Mouse (Mus musculus) limb, embryonic 14.5 days (tissue): ENCODE results near the gene Olfr980. TPM values are rescaled to one million over a fixed set of nuclear protein-coding genes. Genes with fewer than 3 reads are reported as not detected.
"Not testable (repeated sequence)": the region's sequence is repeated elsewhere in the genome, so short reads cannot be mapped to it uniquely, and the experiment has no call there.

Source experiments
- ATAC-seq: fragments of 200-750 bp; cut with Nextera tagmentation; 2 replicates; pipeline ENCODE4 v1.8.0; 2017; ENCODE audit warnings: low read depth, moderate number of reproducible peaks, moderate TSS enrichment; ENCODE audit not compliant: low FRiP score
- DNase-seq: peaks from one replicate; pipeline ENCODE4 v3.0.0-alpha.2; 2015; ENCODE audit warnings: low spot score
- H3K27ac ChIP-seq: fragments of 300-500 bp; sonication (generic); replicated peaks from 2 replicates; pipeline ENCODE4 v1.5.1; 2014; ENCODE audit warnings: low read depth, mild to moderate bottlenecking, low read length, moderate library complexity, mixed read lengths
- H3K27me3 ChIP-seq: fragments of 300-500 bp; sonication (generic); 2 replicates; pipeline ENCODE4 v1.6.1; 2014; ENCODE audit warnings: low read length, mixed read lengths; ENCODE audit not compliant: control insufficient read depth, insufficient read depth
- H3K36me3 ChIP-seq: fragments of 300-500 bp; sonication (generic); 2 replicates; pipeline ENCODE4 v1.6.1; 2014; ENCODE audit warnings: mild to moderate bottlenecking, low read length, moderate library complexity, mixed read lengths; ENCODE audit not compliant: control insufficient read depth, insufficient read depth
- H3K4me1 ChIP-seq: fragments of 300-500 bp; sonication (generic); 2 replicates; pipeline ENCODE4 v1.6.1; 2014; ENCODE audit warnings: antibody characterized with exemption, low read length, mixed read lengths; ENCODE audit not compliant: control insufficient read depth, insufficient read depth
- H3K4me2 ChIP-seq: fragments of 300-500 bp; sonication (generic); replicated peaks from 2 replicates; pipeline ENCODE4 v1.6.1; 2014; ENCODE audit warnings: low read depth, mild to moderate bottlenecking, low read length, moderate library complexity; ENCODE audit not compliant: severe bottlenecking
- H3K4me3 ChIP-seq: fragments of 300-500 bp; sonication (generic); replicated peaks from 2 replicates; pipeline ENCODE4 v1.5.1; 2014; ENCODE audit warnings: low read length
- H3K9ac ChIP-seq: fragments of 300-500 bp; sonication (generic); 2 replicates; pipeline ENCODE4 v1.6.1; 2014; ENCODE audit warnings: mild to moderate bottlenecking, low read depth, low read length, moderate library complexity; ENCODE audit not compliant: severe bottlenecking
- H3K9me3 ChIP-seq: fragments of 300-500 bp; sonication (generic); 2 replicates; pipeline ENCODE4 v1.6.1; 2016; ENCODE audit warnings: low read length; ENCODE audit not compliant: control insufficient read depth
- POLR2A ChIP-seq: fragments of 200-500 bp; IDR thresholded peaks from 2 replicates; pipeline ENCODE4 v1.8.0; 2012; ENCODE audit warnings: inconsistent platforms, mild to moderate bottlenecking, moderate library complexity, borderline replicate concordance; ENCODE audit not compliant: insufficient read depth, insufficient read length; ENCODE audit errors: extremely low read depth
- WGBS: fragments of 180-500 bp; shearing (Covaris S2); extraction: QIAGEN DNeasy Blood & Tissue Kit; methylation state at CpG from one replicate; pipeline ENCODE4 v1.1.7; 2014; 5-methylcytosine and 5-hydroxymethylcytosine counted together
- polyA plus RNA-seq, 2 experiments: library from polyadenylated mRNA; depleted of rRNA in 1 of 2; stranded (reverse) in 1 of 2; unstranded in 1 of 2; fragments of >200 nt; fragmentation: Nextera tagmentation in 1 of 2; extraction: Ambion mirVana in 1 of 2; gene quantifications; 2 replicates each; pipeline versions ENCODE4 v1.2.1 to v1.2.3; 2012 to 2014

Olfr980 gene
- not detected in 2 replicates for polyA plus RNA-seq (2012; rRNA removed)
- not detected in 2 replicates for polyA plus RNA-seq (2014; fragmentation: Nextera tagmentation; extraction: Ambion mirVana)

DNA sequence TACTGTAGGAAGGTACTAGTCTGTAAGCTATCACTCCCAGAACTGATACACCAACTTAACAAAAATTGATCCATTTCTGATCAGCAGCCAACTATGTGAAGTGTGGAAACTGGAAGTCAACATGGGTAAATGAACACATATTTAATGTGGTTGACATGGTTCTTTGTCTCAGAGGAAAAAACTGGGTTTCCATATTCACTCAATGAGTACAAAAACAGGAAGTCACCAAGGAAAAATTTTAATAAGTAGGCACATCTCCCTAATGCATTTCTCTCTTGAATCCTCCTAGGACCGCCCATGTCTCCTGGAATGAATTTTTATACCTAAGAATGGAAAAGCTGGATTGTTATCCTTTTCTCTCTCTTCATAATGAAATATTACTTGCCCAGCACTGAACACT, at the start of gene Olfr980:
TSS of gene Olfr980 (minus strand) at position 101 of the 400 bp plus-strand sequence.
- TF ChIP-seq POLR2A, result no peak
- H3K9me3 ChIP-seq, result no peaks in the 10 kb centered on the region
- H3K27ac ChIP-seq, result no peak within 1 kb of the TSS
- H3K9ac ChIP-seq, result no peak within 1 kb of the TSS
- DNase-seq, result no peak
- no peak for ATAC-seq
- no peak within 1 kb of the TSS for H3K4me2 ChIP-seq
- H3K4me3 ChIP-seq, result no peak within 1 kb of the TSS
- WGBS, result 84% methylated on average over 1 of the region's 1 CpGs
- H3K36me3 ChIP-seq, result no peaks in the 10 kb centered on the region
- no peaks in the 10 kb centered on the region for H3K4me1 ChIP-seq
- no peaks in the 10 kb centered on the region for H3K27me3 ChIP-seq

DNA sequence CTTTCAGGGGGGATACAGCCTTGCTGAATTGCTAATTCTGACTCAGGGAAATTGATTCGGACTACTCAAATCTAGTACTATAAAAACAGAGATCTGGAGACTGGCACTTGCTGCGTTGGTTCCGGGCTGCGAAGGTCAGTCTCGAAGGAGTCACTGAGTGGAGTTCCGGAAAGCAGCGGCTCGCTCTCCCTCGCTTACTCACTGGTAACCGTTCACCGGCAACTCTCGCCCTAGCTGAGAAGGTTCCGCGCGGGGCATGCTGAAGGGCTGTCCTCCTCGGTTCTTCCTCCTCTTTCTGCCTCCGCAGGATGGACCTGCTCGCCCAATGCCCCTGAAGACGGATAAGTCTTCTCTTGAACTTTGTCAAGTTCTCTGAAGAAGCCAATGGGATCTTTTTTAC, 40.8 kb upstream of the Olfr980 start:
- no peak for TF ChIP-seq POLR2A
- no peak for ATAC-seq

DNA sequence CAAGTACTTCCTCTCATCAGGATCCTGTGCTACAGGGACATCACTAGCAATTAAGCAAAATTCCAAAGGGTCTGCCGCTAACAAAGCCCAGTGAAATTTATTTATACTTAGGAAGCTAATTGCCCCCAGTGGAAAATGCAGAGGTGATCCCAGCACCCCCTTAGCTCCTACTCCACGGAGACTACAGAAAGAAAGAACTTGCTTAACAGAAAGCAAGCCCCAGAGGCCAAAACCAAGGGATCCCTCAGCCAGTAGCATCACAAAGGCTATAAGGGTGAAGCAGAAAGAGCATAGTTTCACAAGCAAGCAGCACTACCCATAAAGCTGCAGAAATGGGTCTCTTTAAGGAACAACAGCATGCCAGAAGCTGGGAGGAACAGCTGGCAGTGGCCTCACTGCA, 11.8 kb upstream of the Olfr980 start, which contains the start of gene Olfr981:
TSS of gene Olfr981 (plus strand) at position 301 of the 400 bp plus-strand sequence.
- H3K9ac ChIP-seq, result no peak within 1 kb of the TSS
- no peaks in the 10 kb centered on the region for H3K4me1 ChIP-seq
- no peaks in the 10 kb centered on the region for H3K9me3 ChIP-seq
- WGBS, result 66% methylated on average over 2 of the region's 2 CpGs
- no peaks in the 10 kb centered on the region for H3K36me3 ChIP-seq
- no peak for ATAC-seq
- no peak within 1 kb of the TSS for H3K4me3 ChIP-seq
- no peak within 1 kb of the TSS for H3K27ac ChIP-seq
- DNase-seq, result no peak
- H3K27me3 ChIP-seq, result no peaks in the 10 kb centered on the region
- no peak for TF ChIP-seq POLR2A
- no peak within 1 kb of the TSS for H3K4me2 ChIP-seq

More for the DNA sequence above, 40.8 kb upstream of the Olfr980 start:
- 91% methylated on average over 19 of the region's 19 CpGs for WGBS
- no peaks in the 10 kb centered on the region for H3K9me3 ChIP-seq
- no peak overlapping the region for H3K9ac ChIP-seq
- H3K4me1 ChIP-seq, result no peaks in the 10 kb centered on the region
- H3K36me3 ChIP-seq, result no peaks in the 10 kb centered on the region
- no peak overlapping the region for H3K4me3 ChIP-seq
- H3K4me2 ChIP-seq, result no peak overlapping the region
- H3K27me3 ChIP-seq, result no peaks in the 10 kb centered on the region
- no peak for DNase-seq
- H3K27ac ChIP-seq, result no peak overlapping the region

DNA sequence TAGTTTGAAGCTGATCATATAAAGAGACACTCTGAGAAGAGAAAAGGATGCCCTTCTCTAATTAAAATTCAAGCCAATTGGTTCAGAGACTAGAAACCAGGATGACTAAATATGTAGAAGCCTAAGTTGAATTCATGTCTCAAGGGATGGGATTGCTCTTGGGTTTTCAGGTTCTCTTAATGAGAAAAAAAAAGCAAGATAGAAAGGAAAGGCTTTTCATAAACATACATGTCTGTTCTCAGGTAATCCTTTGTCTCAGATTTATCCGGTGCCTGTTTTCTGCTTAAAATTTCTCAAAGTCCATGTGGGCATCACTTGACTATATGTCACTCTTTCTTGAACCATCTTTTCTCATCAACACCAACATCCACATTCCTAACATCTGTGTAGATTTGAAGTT, 6.0 kb downstream of the Olfr980 start, which contains the start of gene Olfr979:
TSS of gene Olfr979 (minus strand) at position 101 of the 400 bp plus-strand sequence.
- no peak for TF ChIP-seq POLR2A

DNA sequence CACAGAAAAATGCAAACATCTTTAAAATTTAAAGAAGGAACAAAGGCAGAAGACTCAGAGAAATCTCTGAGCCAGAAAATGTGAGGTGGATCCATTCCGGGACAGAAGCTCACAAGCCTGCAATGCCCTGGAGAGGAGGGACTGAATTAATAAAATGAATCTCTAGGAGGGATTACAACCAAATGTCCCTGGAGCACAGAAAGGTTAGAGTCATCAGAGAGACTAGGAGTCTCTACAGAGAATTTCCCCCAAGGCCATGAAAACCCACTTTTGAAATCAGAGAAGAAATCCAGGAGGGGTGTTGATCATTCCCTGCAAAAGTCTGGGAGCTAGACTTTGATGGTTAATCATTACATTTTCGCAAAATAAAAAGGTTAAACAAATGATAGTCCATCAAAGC, 17.6 kb downstream of the Olfr980 start, which contains the start of gene Olfr978:
TSS of gene Olfr978 (plus strand) at position 301 of the 400 bp plus-strand sequence.
- no peak within 1 kb of the TSS for H3K4me3 ChIP-seq
- H3K4me2 ChIP-seq, result no peak within 1 kb of the TSS
- TF ChIP-seq POLR2A, result no peak
- no peak within 1 kb of the TSS for H3K9ac ChIP-seq
- H3K27ac ChIP-seq, result no peak within 1 kb of the TSS
- 85% methylated on average over 2 of the region's 2 CpGs for WGBS
- DNase-seq (no peak), ATAC-seq (no peak)
- no peaks in the 10 kb centered on the region for H3K9me3 ChIP-seq
- H3K36me3 ChIP-seq, result no peaks in the 10 kb centered on the region
- no peaks in the 10 kb centered on the region for H3K27me3 ChIP-seq
- no peaks in the 10 kb centered on the region for H3K4me1 ChIP-seq

More for the DNA sequence above, 6.0 kb downstream of the Olfr980 start, which contains the start of gene Olfr979:
- Histone ChIP-seq H3K9me3 (no peaks in the 10 kb centered on the region), H3K4me3 (no peak within 1 kb of the TSS), H3K27ac (no peak within 1 kb of the TSS), H3K27me3 (no peaks in the 10 kb centered on the region), H3K36me3 (no peaks in the 10 kb centered on the region), H3K9ac (no peak within 1 kb of the TSS), H3K4me1 (no peaks in the 10 kb centered on the region), H3K4me2 (no peak within 1 kb of the TSS)
- DNase-seq (no peak), ATAC-seq (no peak)
- 93% methylated on average over 1 of the region's 1 CpGs for WGBS

DNA sequence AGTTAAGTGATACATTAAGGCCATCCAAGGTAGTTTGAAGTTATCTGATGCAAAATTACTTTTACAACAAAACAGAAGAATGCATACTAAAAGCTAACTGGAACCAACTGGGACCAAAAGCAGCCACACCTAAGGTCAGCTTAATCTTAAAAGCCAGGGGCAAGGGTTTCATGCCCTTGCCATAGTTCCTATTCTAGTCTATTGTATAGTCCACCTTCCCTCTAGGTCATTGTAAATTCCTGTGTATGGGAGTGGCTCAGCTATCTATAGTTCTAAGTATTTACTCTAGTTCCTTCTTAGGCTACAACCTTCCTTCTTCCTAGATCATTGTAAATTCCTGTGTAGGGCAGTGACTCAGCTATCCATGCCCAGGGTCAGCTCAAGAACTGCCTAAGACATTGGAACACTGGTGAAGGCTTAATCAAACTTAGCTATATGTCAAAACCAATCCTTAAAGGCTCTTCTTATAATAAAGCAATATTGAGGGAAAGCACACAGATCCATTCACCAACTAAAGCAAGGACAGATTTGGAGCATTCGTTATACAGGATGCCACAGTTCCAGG, 32.7 kb downstream of the Olfr980 start:
- not testable (repeated sequence) for H3K27me3 ChIP-seq, H3K4me3 ChIP-seq, H3K27ac ChIP-seq, H3K9ac ChIP-seq, H3K4me1 ChIP-seq, ATAC-seq, DNase-seq, H3K4me2 ChIP-seq, H3K36me3 ChIP-seq, H3K9me3 ChIP-seq
- WGBS, result 87% methylated on average over 1 of the region's 1 CpGs

DNA sequence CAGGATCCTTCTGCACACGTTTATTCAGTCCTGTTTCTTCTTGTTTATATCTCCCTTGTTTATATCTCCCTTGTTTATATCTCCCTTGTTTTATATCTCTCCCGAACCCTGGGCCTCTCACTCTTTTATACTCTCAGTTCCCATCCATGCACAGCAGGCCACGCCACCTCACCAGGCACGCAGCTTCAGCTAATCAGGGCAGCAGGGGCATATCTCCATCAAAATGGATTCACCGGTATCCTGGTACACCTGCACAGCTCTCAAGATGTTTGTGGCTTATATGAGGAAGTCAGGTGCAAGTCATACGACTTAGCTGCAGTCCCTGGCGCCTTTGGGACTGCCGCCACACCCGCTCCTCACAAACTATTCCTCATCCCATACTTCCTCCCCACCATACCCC, 48.3 kb downstream of the Olfr980 start, which contains the start of gene Olfr976:
TSS of gene Olfr976 (minus strand) at position 101 of the 400 bp plus-strand sequence.
- not testable (repeated sequence) for ATAC-seq, H3K9ac ChIP-seq, H3K4me3 ChIP-seq, H3K27ac ChIP-seq, H3K36me3 ChIP-seq, H3K27me3 ChIP-seq, H3K4me1 ChIP-seq, H3K4me2 ChIP-seq, H3K9me3 ChIP-seq, DNase-seq
- 80% methylated on average over 7 of the region's 9 CpGs for WGBS
